Mouse (Mus musculus) neural tube, embryonic 12.5 days (tissue): ENCODE data around the gene Cdk5. TPM values are rescaled to one million over a fixed set of nuclear protein-coding genes. Genes with fewer than 3 reads are reported as not detected.

ENCODE experiments used
- ATAC-seq: fragments of 200-750 bp; cut with Nextera tagmentation; 2 replicates; pipeline ENCODE4 v1.8.0; 2017; ENCODE audit warnings: low read depth, mild to moderate bottlenecking, moderate TSS enrichment, moderate library complexity; ENCODE audit not compliant: low FRiP score
- H3K27ac ChIP-seq: fragments of 300-500 bp; sonication (generic); 2 replicates; pipeline ENCODE4 v1.5.1; 2016
- H3K27me3 ChIP-seq: fragments of 300-500 bp; sonication (generic); replicated peaks from 2 replicates; pipeline ENCODE4 v1.6.1; 2016; ENCODE audit warnings: mild to moderate bottlenecking
- H3K36me3 ChIP-seq: fragments of 300-500 bp; sonication (generic); 2 replicates; pipeline ENCODE4 v1.6.1; 2016; ENCODE audit warnings: mild to moderate bottlenecking
- H3K4me1 ChIP-seq: fragments of 300-500 bp; sonication (generic); 2 replicates; pipeline ENCODE4 v1.6.1; 2016
- H3K4me2 ChIP-seq: fragments of 300-500 bp; sonication (generic); replicated peaks from 2 replicates; pipeline ENCODE4 v1.6.1; 2016; ENCODE audit warnings: mild to moderate bottlenecking
- H3K4me3 ChIP-seq: fragments of 300-500 bp; sonication (generic); 2 replicates; pipeline ENCODE4 v1.5.1; 2016
- H3K9ac ChIP-seq: fragments of 300-500 bp; sonication (generic); 2 replicates; pipeline ENCODE4 v1.6.1; 2016; ENCODE audit warnings: mild to moderate bottlenecking
- H3K9me3 ChIP-seq: fragments of 300-500 bp; sonication (generic); 2 replicates; pipeline ENCODE4 v1.6.1; 2016; ENCODE audit warnings: mild to moderate bottlenecking
- WGBS: fragments of 180-500 bp; shearing (Covaris S2); methylation state at CpG from one replicate; pipeline ENCODE4 v1.1.7; 2016; 5-methylcytosine and 5-hydroxymethylcytosine counted together
- polyA plus RNA-seq: library from polyadenylated mRNA; unstranded; fragments of >200 nt; fragmentation: Nextera tagmentation; extraction: Ambion mirVana; gene quantifications from 2 replicates; pipeline ENCODE4 v1.2.1, GENCODE M21; 2016

The Cdk5 gene
- polyA plus RNA-seq, result 75.4 and 79.2 TPM in 2 replicates

- H3K4me1 ChIP-seq, result peaks cover 50% of the 10 kb centered on the region
- H3K4me2 ChIP-seq, result peak within 1 kb of the TSS; percentile 86
- peak; percentile 94 for ATAC-seq
- peaks cover 26% of the 10 kb centered on the region for H3K36me3 ChIP-seq
- peak within 1 kb of the TSS; percentile 70 for H3K9ac ChIP-seq
- under 1% methylated on average over 46 of the region's 46 CpGs for WGBS
- H3K9me3 ChIP-seq, result no peaks in the 10 kb centered on the region
- 0 out of 2 replicates have a peak, but pooled peaks cover 3% of the 10 kb centered on the region for H3K27me3 ChIP-seq
- peak within 1 kb of the TSS; percentile 81 for H3K27ac ChIP-seq
- peak within 1 kb of the TSS; percentile 54 for H3K4me3 ChIP-seq
Measured at GRCm38 (mm10) chr5:24423129-24424003, at the start of gene Cdk5, which contains the start of gene Slc4a2. Cdk5 (minus strand) TSS chr5:24423530. Slc4a2 (plus strand) TSS chr5:24423837.

- Histone ChIP-seq H3K4me3 (no peak overlapping the region), H3K9ac (no peak overlapping the region), H3K27me3 (peaks cover 33% of the 10 kb centered on the region), H3K4me2 (no peak overlapping the region), H3K36me3 (no peaks in the 10 kb centered on the region), H3K27ac (no peak overlapping the region), H3K9me3 (no peaks in the 10 kb centered on the region), H3K4me1 (peaks cover 33% of the 10 kb centered on the region)
- WGBS, result 13% methylated on average over 5 of the region's 5 CpGs
- 0 out of 2 replicates have a peak, but pooled peaks have one; percentile 54 for ATAC-seq
Measured at GRCm38 (mm10) chr5:24470600-24470999, 47.3 kb upstream of the Cdk5 start.

GRCm38 (mm10) chr5:24466762-24467161 lies 43.4 kb upstream of the Cdk5 start:
- Histone ChIP-seq H3K27ac (no peak overlapping the region), H3K4me3 (no peak overlapping the region), H3K4me2 (no peak overlapping the region), H3K4me1 (0 out of 2 replicates have a peak, but pooled peaks cover 5% of the 10 kb centered on the region), H3K36me3 (0 out of 2 replicates have a peak, but pooled peaks cover under 1% of the 10 kb centered on the region), H3K9me3 (no peaks in the 10 kb centered on the region), H3K27me3 (no peaks in the 10 kb centered on the region; the same call in 1 of the 2 replicates), H3K9ac (no peak overlapping the region)
- WGBS, result 74% methylated on average over 12 of the region's 12 CpGs
- ATAC-seq, result no peak

- H3K27me3 ChIP-seq, result no peaks in the 10 kb centered on the region
- H3K9me3 ChIP-seq, result no peaks in the 10 kb centered on the region
- 64% methylated on average over 7 of the region's 7 CpGs for WGBS
- H3K4me2 ChIP-seq, result peak overlapping the region; percentile 99
- no peak overlapping the region for H3K4me3 ChIP-seq
- no peak overlapping the region for H3K27ac ChIP-seq
- peaks cover 44% of the 10 kb centered on the region for H3K4me1 ChIP-seq
- no peak for ATAC-seq
- H3K9ac ChIP-seq, result peak overlapping the region; percentile 26; the same call in 1 of the 2 replicates
- H3K36me3 ChIP-seq, result peaks cover 26% of the 10 kb centered on the region; the same call in 1 of the 2 replicates
Measured at GRCm38 (mm10) chr5:24455613-24456012, 32.3 kb upstream of the Cdk5 start.

GRCm38 (mm10) chr5:24455076-24455475 lies 31.7 kb upstream of the Cdk5 start:
- H3K4me3 ChIP-seq, result 0 out of 2 replicates have a peak overlapping the region, but pooled peaks have one; percentile 8
- H3K9ac ChIP-seq, result peak overlapping the region; percentile 26; the same call in 1 of the 2 replicates
- no peak overlapping the region for H3K27ac ChIP-seq
- H3K36me3 ChIP-seq, result peaks cover 22% of the 10 kb centered on the region; the same call in 1 of the 2 replicates
- no peaks in the 10 kb centered on the region for H3K9me3 ChIP-seq
- H3K27me3 ChIP-seq, result no peaks in the 10 kb centered on the region
- H3K4me2 ChIP-seq, result peak overlapping the region; percentile 99
- ATAC-seq, result no peak
- H3K4me1 ChIP-seq, result peaks cover 44% of the 10 kb centered on the region
- 72% methylated on average over 3 of the region's 3 CpGs for WGBS

- H3K9ac ChIP-seq, result peak overlapping the region; percentile 99; the same call in 1 of the 2 replicates
- peak overlapping the region; percentile 94; the same call in 1 of the 2 replicates for H3K4me3 ChIP-seq
- no peaks in the 10 kb centered on the region for H3K9me3 ChIP-seq
- H3K4me2 ChIP-seq, result peak overlapping the region; percentile 99
- WGBS, result 8% methylated on average over 2 of the region's 2 CpGs
- H3K36me3 ChIP-seq, result peaks cover 20% of the 10 kb centered on the region; the same call in 1 of the 2 replicates
- H3K27ac ChIP-seq, result no peak overlapping the region
- H3K27me3 ChIP-seq, result no peaks in the 10 kb centered on the region
- H3K4me1 ChIP-seq, result peaks cover 44% of the 10 kb centered on the region
- no peak for ATAC-seq
Measured at GRCm38 (mm10) chr5:24453985-24454303, 30.6 kb upstream of the Cdk5 start.

- peak overlapping the region; percentile 94 for H3K4me3 ChIP-seq
- no peaks in the 10 kb centered on the region for H3K27me3 ChIP-seq
- 5% methylated on average over 5 of the region's 5 CpGs for WGBS
- peak overlapping the region; percentile 99 for H3K9ac ChIP-seq
- H3K9me3 ChIP-seq, result no peaks in the 10 kb centered on the region
- H3K27ac ChIP-seq, result 0 out of 2 replicates have a peak overlapping the region, but pooled peaks have one; percentile 46
- ATAC-seq, result peak; percentile 3; the same call in 1 of the 2 replicates
- H3K36me3 ChIP-seq, result peaks cover 15% of the 10 kb centered on the region; the same call in 1 of the 2 replicates
- H3K4me1 ChIP-seq, result peaks cover 44% of the 10 kb centered on the region
- H3K4me2 ChIP-seq, result peak overlapping the region; percentile 99
Measured at GRCm38 (mm10) chr5:24453283-24453984, 30.1 kb upstream of the Cdk5 start.

GRCm38 (mm10) chr5:24452691-24453233 lies 29.4 kb upstream of the Cdk5 start:
- peaks cover 9% of the 10 kb centered on the region; the same call in 1 of the 2 replicates for H3K36me3 ChIP-seq
- H3K9ac ChIP-seq, result peak overlapping the region; percentile 99
- peaks cover 48% of the 10 kb centered on the region for H3K4me1 ChIP-seq
- no peaks in the 10 kb centered on the region for H3K27me3 ChIP-seq
- peak overlapping the region; percentile 99 for H3K4me2 ChIP-seq
- H3K9me3 ChIP-seq, result no peaks in the 10 kb centered on the region
- H3K4me3 ChIP-seq, result peak overlapping the region; percentile 94
- WGBS, result under 1% methylated on average over 29 of the region's 29 CpGs
- H3K27ac ChIP-seq, result peak overlapping the region; percentile 88; the same call in 1 of the 2 replicates
- ATAC-seq, result peak; percentile 18; the same call in 1 of the 2 replicates

GRCm38 (mm10) chr5:24452030-24452690 lies 28.8 kb upstream of the Cdk5 start, which contains the start of gene Agap3:
Agap3 (plus strand) TSS chr5:24452177.
- H3K4me2 ChIP-seq, result peak within 1 kb of the TSS; percentile 99
- peak within 1 kb of the TSS; percentile 88 for H3K27ac ChIP-seq
- ATAC-seq, result peak; percentile 13
- H3K36me3 ChIP-seq, result peaks cover 6% of the 10 kb centered on the region; the same call in 1 of the 2 replicates
- peak within 1 kb of the TSS; percentile 99 for H3K9ac ChIP-seq
- peak within 1 kb of the TSS; percentile 94 for H3K4me3 ChIP-seq
- under 1% methylated on average over 85 of the region's 85 CpGs for WGBS
- peaks cover 53% of the 10 kb centered on the region for H3K4me1 ChIP-seq
- H3K27me3 ChIP-seq, result no peaks in the 10 kb centered on the region
- H3K9me3 ChIP-seq, result no peaks in the 10 kb centered on the region

GRCm38 (mm10) chr5:24451264-24452029 lies 28.1 kb upstream of the Cdk5 start:
- no peaks in the 10 kb centered on the region for H3K27me3 ChIP-seq
- H3K9me3 ChIP-seq, result no peaks in the 10 kb centered on the region
- H3K4me2 ChIP-seq, result peak overlapping the region; percentile 99
- 3% methylated on average over 59 of the region's 66 CpGs for WGBS
- H3K27ac ChIP-seq, result peak overlapping the region; percentile 88
- ATAC-seq, result peak; percentile 55
- peaks cover 6% of the 10 kb centered on the region; the same call in 1 of the 2 replicates for H3K36me3 ChIP-seq
- peak overlapping the region; percentile 99 for H3K9ac ChIP-seq
- H3K4me3 ChIP-seq, result peak overlapping the region; percentile 94
- H3K4me1 ChIP-seq, result peaks cover 59% of the 10 kb centered on the region
